Mouse (Mus musculus): ENCODE data around the gene Hist1h1t.

Gene Hist1h1t

DNA sequence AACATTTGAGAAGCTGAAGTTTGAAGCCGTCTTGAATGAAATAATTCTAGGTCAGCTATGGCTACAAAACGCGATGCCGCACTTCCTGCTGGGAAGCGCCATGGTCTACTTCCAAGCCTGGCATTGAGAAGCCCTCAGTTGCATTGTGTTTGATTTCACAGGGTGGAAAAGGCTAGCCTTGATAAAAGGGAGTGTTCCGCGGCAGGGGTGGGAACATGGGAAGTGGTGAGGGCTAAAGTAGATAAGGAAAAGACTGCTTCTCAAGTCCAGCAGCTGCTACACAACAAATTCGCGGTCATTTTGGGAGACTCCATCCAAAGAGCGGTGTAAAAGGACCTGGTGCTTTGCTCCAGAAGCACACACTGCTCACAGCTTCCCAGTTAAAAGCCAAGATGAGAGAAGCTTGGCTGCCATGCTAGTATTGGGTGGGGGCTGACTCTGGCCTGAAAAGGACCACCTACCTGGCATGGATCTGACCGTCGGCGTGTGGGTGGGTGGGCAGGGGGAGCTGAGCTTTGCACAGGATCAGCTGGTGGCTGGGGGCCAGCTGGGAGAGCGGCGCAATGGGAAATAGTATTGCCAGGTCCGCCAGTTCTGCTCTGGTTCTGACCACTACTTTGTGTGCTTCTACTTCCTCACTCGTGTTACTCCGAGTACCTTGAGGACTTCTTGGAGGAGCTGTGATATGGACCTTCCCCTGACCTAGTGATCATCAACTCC lies 33.0 kb downstream of the Hist1h1t start:
- in situ Hi-C loops (cut with MboI; ENCODE audit: unreplicated experiment in 2 of 2), result no loop called here

DNA sequence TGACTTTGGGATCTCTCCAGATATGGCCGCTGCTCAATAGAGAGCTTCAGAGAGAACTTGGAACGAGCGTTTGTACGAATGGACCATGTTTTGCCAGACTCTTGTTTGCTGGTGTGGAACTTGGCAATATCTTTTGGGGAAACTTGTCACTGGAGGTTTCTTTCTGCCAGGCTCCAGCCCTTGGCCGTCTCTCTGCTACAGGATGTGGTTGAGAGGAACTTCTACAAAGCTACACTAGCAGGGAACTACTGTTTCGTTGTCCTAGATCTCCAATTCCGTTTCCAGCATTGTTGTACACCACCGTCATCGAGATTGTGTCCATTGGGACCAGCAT lies 33.5 kb downstream of the Hist1h1t start:
- in situ Hi-C loops (cut with MboI; ENCODE audit: unreplicated experiment in 2 of 2), result no loop called here

DNA sequence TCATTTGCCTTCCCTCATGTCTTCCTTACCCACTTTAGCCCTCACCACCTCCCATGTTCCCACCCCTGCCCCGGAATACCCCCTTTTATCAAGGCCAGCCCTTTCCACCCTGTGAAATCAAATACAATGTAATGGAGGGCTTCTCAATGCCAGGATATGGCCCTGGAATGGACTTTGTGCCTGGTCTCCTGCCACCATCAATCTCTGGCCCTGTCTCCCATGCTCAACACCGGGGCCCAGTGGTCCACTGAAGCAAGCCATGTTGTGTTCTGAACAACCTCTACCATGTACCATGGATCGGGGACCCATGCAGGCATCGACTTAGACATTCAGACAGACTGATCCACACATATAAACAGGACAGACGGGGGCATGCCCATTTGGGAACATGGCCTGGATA lies 34.1 kb downstream of the Hist1h1t start:
- in situ Hi-C loops (cut with MboI; ENCODE audit: unreplicated experiment in 2 of 2), result loop anchor here (5.0 to 10.0 kb wide), 3 partner anchors 32 to 105 kb away; partner anchors contain the start of genes Hist1h1e (in 1 of the 2), Hist1h1t (in 1 of the 2), Hist1h2ac (in 1 of the 2) and Hist1h2bc (in 1 of the 2)

DNA sequence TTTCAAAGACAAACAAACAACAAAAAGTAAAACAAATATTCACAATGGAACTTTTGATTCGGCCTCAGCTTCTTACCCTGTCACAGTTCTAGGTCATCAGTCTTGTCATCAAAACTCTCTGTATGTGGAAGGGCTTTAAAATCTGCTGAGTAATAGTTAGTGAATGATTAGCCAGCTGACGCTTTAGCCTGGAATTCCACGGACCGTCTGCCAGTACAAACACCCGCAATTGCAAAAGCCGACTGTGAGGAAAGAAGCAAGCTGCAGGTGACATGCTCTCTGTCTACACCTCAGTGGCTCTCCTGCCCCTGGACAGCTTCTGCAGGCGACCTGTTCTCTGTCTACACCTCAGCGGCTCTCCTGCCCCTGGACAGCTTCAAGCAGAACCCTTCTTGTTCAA lies 34.9 kb downstream of the Hist1h1t start:
- in situ Hi-C loops (cut with MboI; ENCODE audit: unreplicated experiment in 2 of 2), result loop anchor here (5.0 to 10.0 kb wide), 3 partner anchors 33 to 106 kb away; partner anchors contain the start of genes Hist1h1e (in 1 of the 2), Hist1h1t (in 1 of the 2), Hist1h2ac (in 1 of the 2) and Hist1h2bc (in 1 of the 2)

DNA sequence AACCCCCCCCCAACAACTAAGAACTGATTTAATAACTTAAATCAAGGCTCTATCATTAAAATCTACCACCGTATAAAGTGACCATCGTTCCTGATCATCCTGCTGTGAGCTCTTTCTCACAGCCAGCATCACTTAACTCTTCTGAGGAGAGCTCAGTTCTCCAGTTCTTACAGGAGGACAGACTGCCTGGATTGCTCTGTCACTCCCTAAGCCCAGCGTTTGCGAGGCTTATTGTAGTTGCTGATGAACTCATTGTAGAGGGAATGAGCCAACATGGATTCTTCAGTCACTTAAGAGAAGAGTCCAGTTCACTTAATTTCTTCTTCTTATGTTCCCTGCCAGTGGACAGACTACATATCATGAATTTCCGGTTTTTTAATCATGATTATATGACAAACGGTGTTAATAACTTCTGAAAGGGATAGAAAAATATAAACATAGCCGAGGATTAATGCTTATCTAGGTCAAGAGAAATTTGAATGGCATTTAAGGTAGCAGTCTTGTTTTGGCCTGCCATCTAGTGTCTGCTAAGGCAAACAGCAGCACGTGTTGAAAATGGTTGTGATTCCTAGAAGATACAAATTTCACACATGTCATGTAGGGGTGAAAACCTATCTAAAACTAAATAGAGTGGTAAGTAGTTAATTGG lies 36.7 kb downstream of the Hist1h1t start:
- in situ Hi-C loops (cut with MboI; ENCODE audit: unreplicated experiment in 2 of 2), result loop anchor here (5.0 to 10.0 kb wide), 3 partner anchors 35 to 107 kb away; partner anchors contain the start of genes Hist1h1e (in 1 of the 2), Hist1h1t (in 1 of the 2), Hist1h2ac (in 1 of the 2) and Hist1h2bc (in 1 of the 2)

DNA sequence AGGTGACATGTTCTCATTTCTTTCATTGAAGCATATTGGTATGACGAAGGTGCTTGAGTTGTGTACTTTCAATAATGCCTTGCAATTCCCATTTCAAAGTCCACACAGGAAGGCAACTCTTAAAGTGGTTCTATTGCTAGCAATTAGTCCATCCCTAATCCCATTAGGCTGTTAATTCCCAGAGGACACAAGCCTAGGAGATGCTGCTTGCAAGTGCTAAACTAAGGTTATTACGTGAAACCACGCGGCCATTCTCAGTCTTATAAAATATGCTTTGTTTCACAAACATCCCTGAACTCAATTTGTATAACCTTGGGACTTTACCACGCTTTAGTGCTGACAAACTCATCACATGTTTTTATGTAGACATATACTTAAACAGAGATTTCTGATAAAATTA lies 41.5 kb downstream of the Hist1h1t start:
- in situ Hi-C loops (cut with MboI; ENCODE audit: unreplicated experiment in 2 of 2), result loop anchor here (5.0 to 10.0 kb wide), 4 partner anchors 35 to 115 kb away; partner anchors contain the start of genes Hist1h1e (in 2 of the 2), Hist1h2be (in 2 of the 2), Hist1h2ac (in 1 of the 2) and Hist1h2bc (in 1 of the 2)

DNA sequence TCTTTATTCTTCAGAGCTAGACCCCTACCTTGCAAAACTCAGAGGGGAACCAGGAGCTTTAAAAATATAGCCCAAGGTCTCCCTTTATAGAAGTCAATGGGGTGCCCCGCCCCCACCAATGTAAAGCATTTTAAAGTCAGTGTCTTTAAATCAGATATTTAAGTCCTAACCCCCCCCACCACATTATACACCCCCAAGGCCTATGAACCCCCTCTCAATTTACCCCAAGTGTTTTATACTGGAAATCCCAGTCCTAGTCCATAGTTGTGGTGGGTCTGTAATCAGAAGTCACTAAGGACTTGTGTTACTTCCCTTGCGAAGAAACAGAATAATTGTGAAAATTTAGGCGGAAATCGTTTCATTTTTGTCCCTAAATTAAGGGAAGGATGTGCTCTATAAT lies 42.4 kb downstream of the Hist1h1t start:
- in situ Hi-C loops (cut with MboI; ENCODE audit: unreplicated experiment in 2 of 2), result loop anchor here (5.0 to 10.0 kb wide), 4 partner anchors 36 to 116 kb away; partner anchors contain the start of genes Hist1h1e (in 2 of the 2), Hist1h2be (in 2 of the 2), Hist1h2ac (in 1 of the 2) and Hist1h2bc (in 1 of the 2)

DNA sequence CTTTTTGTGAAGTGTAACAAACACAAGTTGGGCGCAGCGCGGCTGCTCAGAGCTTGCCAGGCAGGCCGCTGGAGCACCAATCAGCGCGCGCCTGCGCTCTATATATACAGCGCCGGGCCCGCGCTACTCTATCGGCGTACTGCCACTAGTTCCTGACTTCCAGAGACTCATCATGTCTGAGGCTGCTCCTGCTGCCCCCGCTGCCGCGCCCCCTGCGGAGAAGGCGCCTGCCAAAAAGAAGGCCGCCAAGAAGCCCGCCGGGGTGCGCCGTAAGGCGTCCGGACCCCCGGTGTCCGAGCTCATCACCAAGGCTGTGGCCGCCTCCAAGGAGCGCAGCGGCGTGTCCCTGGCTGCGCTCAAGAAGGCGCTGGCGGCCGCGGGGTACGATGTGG lies 43.1 kb downstream of the Hist1h1t start, which contains the start of gene Hist1h1c:
Hist1h1c (plus strand) TSS at position 132 of the 392 bp plus-strand sequence.
- in situ Hi-C loops (cut with MboI; ENCODE audit: unreplicated experiment in 2 of 2), result loop anchor here (5.0 to 10.0 kb wide), 4 partner anchors 36 to 116 kb away; partner anchors contain the start of genes Hist1h1e (in 2 of the 2), Hist1h2be (in 2 of the 2), Hist1h2ac (in 1 of the 2) and Hist1h2bc (in 1 of the 2)

DNA sequence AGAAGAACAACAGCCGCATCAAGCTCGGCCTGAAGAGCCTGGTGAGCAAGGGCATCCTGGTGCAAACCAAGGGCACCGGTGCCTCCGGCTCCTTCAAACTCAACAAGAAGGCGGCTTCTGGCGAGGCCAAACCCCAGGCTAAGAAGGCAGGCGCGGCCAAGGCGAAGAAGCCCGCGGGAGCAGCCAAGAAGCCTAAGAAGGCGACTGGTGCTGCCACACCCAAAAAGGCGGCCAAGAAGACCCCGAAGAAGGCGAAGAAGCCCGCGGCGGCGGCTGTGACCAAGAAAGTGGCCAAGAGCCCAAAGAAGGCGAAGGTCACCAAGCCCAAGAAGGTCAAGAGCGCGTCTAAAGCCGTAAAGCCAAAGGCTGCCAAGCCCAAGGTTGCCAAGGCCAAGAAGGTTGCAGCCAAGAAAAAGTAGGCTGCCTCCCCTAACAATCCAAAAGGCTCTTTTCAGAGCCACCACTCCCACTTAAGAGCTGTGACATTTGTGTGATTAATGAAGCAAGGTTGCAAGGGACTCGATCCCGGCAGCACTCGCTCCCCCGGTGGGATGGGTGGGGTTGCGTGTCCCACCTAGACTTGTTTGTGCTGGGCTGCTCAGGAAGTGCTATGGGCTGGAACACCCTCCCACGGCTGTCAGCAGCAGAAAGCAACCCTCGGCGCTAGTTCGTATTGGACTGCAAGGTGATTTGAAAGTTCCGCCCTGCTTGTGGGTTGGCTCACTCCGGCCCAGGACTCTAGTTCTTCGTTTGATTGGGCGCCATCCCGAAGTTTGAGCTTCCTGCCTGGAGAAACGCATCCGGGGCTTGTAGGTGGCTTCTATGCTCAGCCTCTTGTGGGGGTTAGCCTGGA lies 43.7 kb downstream of the Hist1h1t start:
- in situ Hi-C loops (cut with MboI; ENCODE audit: unreplicated experiment in 2 of 2), result loop anchor here (5.0 to 10.0 kb wide), 4 partner anchors 37 to 117 kb away; partner anchors contain the start of genes Hist1h1e (in 2 of the 2), Hist1h2be (in 2 of the 2), Hist1h2ac (in 1 of the 2) and Hist1h2bc (in 1 of the 2)

DNA sequence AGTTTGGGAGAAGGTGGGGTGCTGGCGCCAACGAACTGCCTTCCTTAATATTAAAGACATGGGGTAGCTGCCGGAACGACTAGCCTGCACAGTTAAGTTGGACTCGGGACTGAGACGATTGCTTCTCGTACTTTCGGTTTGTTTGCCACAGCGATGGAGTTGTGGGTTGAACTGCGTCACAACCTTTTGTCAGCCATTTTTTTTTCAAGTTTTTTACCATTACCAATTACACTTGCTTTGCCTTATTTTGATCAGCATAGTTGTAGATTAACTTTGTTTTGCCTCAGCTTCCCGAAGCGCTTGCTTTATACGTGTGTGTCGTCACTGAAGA lies 44.3 kb downstream of the Hist1h1t start:
- in situ Hi-C loops (cut with MboI; ENCODE audit: unreplicated experiment in 2 of 2), result loop anchor here (5.0 to 10.0 kb wide), 7 partner anchors 38 to 1703 kb away; partner anchors contain the start of genes Hist1h1d (in 2 of the 2), Hist1h1e (in 2 of the 2), Hist1h2be (in 2 of the 2) and Hist1h4f (in 2 of the 2)

DNA sequence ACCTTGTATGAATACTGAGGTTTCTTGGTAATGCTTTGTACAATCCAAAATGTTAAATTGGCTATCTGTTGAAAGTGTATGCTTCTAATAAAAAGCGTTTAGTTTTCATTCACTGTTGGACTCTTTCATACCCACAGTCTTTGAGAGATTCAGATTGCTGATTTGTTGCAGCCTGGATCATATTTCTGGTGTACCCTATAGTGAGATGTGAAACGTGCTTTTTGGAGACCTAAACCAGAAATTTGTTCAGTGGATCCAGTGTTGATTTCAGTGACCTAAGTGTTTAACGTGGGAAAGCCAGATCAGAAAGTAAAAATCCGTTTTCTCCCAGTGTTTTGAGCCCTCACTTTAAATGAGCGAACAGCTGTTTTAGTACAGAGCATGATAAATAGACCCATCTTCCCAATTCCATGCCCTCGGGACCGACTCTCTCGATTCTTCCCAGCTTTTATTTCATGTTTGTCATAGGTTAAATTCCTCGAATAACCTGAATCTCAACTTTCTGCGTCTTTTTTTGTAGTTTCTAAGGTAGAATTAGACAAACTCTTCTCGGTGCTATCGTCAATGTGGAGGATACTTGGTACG lies 44.7 kb downstream of the Hist1h1t start:
- in situ Hi-C loops (cut with MboI; ENCODE audit: unreplicated experiment in 2 of 2), result loop anchor here (5.0 to 10.0 kb wide), 3 partner anchors 186 to 1703 kb away; partner anchors contain the start of genes Hist1h1d (in 2 of the 2), Hist1h4f (in 2 of the 2), Hist1h2ah (in 1 of the 2) and Hist1h2bk (in 1 of the 2)

DNA sequence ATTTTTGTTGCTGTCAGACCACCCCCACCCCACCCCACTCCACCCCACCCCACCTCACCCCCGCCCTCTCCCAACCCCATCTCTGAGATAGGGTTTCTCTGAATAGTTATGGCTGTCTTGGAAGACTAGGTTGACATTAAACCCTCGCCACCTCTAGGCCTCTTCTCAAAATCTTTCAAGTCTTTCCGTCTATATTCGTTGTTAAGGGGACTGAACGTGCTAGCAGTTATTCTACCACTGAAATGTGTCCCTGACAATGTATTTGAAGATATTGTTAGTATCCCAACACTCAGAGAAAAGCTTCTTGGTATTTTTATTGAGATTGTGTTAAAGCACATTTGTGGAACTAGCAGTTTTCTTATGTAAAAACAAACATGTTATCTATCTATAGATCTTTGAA lies 45.3 kb downstream of the Hist1h1t start:
- in situ Hi-C loops (cut with MboI; ENCODE audit: unreplicated experiment in 2 of 2), result loop anchor here (5.0 to 10.0 kb wide), 3 partner anchors 186 to 1704 kb away; partner anchors contain the start of genes Hist1h1d (in 2 of the 2), Hist1h4f (in 2 of the 2), Hist1h2ah (in 1 of the 2) and Hist1h2bk (in 1 of the 2)

DNA sequence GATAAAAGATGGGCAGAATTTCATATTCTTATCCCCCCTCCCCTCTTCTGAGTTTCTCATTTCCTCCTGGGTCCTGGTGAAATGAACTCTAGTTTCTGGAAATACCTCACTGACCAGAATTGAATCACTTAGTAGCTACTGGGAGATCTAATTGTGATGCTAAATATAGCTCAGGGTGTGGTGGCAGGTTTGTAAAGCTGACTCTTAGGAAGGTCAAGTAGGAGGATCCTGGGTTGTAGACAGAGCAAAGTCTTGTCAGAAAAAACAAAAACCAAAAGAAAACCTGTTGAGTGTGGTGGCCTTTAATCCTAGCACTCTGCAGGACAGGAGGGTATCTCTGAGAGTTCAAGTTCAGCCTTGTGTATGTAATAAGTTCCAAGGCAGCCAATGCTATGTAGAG lies 46.4 kb downstream of the Hist1h1t start:
- in situ Hi-C loops (cut with MboI; ENCODE audit: unreplicated experiment in 2 of 2), result loop anchor here (5.0 to 10.0 kb wide), 3 partner anchors 187 to 1705 kb away; partner anchors contain the start of genes Hist1h1d (in 2 of the 2), Hist1h4f (in 2 of the 2), Hist1h2ah (in 1 of the 2) and Hist1h2bk (in 1 of the 2)

DNA sequence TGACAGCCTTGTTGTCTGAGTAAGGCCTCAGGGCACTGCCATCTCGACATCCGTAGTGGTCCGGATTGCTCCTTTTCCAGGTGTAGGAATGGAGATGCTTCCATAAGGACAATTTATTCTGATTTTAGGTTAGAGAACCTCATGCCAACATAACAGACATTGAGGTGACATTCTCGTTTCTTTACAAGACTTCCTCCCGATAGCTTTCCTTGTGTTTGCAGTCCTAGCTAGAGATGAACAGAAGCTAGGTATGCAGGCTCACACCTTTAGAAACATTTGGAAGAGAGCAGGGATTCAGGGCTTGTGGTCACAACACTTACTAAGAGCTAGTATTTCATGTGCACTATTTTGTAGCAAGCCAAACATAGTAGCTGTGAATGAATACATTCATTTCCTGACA lies 47.6 kb downstream of the Hist1h1t start:
- in situ Hi-C loops (cut with MboI; ENCODE audit: unreplicated experiment in 2 of 2), result loop anchor here (5.0 to 10.0 kb wide), 3 partner anchors 188 to 1706 kb away; partner anchors contain the start of genes Hist1h1d (in 2 of the 2), Hist1h4f (in 2 of the 2), Hist1h2ah (in 1 of the 2) and Hist1h2bk (in 1 of the 2)

DNA sequence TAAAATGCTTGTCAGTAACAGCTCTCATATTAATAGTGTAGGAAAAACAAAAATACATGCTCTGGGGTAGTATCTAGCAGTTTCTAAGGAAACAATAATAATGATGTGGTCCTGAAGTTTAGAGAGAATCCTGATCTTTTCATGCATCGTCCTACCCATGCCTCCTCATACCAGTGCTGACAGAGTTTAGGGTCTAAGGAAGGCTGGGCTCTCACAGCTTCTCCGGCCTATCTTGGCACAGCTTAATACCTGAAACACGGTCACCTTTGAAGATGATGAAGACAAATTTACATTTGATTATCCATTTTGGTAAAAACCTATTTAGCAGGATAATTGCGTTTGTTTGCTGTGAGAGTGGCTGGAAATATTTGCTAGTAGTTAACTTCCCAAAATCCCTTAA lies 48.3 kb downstream of the Hist1h1t start:
- in situ Hi-C loops (cut with MboI; ENCODE audit: unreplicated experiment in 2 of 2), result loop anchor here (5.0 to 10.0 kb wide), 3 partner anchors 189 to 1707 kb away; partner anchors contain the start of genes Hist1h1d (in 2 of the 2), Hist1h4f (in 2 of the 2), Hist1h2ah (in 1 of the 2) and Hist1h2bk (in 1 of the 2)

DNA sequence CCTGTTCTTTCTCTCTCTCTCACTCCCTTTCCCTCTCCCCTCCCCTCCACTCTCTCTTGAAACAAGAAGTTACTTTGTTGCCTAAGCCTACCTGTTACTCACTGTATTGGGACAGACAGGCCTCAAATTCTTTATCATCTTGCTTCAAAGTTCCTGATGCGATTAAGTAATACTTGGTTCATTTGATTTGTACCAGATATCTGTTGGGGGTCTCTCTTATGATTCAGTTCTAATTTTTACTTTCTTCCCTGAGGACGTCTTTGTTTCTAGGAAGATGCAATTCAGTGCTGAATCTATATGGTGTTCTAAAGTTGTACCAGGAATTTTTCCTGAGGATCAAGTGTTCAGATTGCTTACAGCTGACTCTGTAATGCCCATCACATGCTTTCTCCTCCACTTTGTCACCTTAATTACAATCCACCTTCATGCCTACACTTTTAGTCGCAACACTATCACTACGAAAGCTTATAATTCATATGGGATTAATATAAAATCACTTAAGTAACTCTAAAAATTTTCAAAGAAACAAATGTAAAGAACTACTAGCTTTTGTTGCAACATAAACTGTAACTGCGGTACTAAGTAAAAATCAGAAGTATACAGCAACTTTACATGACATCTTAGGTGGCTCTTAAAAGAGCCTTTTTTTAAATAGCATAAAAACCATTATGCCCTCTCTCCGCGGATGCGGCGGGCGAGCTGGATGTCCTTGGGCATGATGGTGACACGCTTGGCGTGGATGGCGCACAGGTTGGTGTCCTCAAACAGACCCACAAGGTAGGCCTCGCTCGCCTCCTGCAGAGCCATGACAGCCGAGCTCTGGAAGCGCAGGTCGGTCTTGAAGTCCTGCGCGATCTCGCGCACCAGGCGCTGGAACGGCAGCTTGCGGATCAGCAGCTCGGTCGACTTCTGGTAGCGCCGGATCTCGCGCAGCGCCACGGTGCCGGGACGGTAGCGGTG lies 49.1 kb downstream of the Hist1h1t start:
- in situ Hi-C loops (cut with MboI; ENCODE audit: unreplicated experiment in 2 of 2), result loop anchor here (5.0 to 10.0 kb wide), 3 partner anchors 190 to 1707 kb away; partner anchors contain the start of genes Hist1h1d (in 2 of the 2), Hist1h4f (in 2 of the 2), Hist1h2ah (in 1 of the 2) and Hist1h2bk (in 1 of the 2)

Measured in v-Abl transformed pro-B cells (cell line).